Mouse (Mus musculus) heart, embryonic 14.5 days (tissue): ENCODE measurements around the gene Shisa8. TPM values are rescaled to one million over a fixed set of nuclear protein-coding genes. Genes with fewer than 3 reads are reported as not detected.

Experiments used
- ATAC-seq: fragments of 200-750 bp; cut with Nextera tagmentation; 2 replicates; pipeline ENCODE4 v1.8.0; 2017; ENCODE audit warnings: low read depth, moderate TSS enrichment; ENCODE audit not compliant: insufficient number of reproducible peaks, insufficient read depth, low FRiP score
- H3K27ac ChIP-seq, 2 experiments: fragments of 200-500 bp in 1 of 2; fragments of 300-500 bp in 1 of 2; sonication (generic) in 1 of 2; replicated peaks in 1 of 2; 2 replicates each; pipeline ENCODE4 v1.5.1; 2012 to 2014; ENCODE audit warnings: low read depth in 2 of 2, low read length in 2 of 2, control low read depth in 1 of 2, mild to moderate bottlenecking in 1 of 2, mixed read lengths in 1 of 2; ENCODE audit not compliant: control insufficient read depth in 1 of 2, insufficient read depth in 1 of 2
- H3K27me3 ChIP-seq: fragments of 300-500 bp; sonication (generic); 2 replicates; pipeline ENCODE4 v1.6.1; 2014; ENCODE audit warnings: mild to moderate bottlenecking, low read length, control low read depth; ENCODE audit not compliant: control insufficient read depth, insufficient read depth
- H3K36me3 ChIP-seq: fragments of 300-500 bp; sonication (generic); 2 replicates; pipeline ENCODE4 v1.6.1; 2014; ENCODE audit warnings: mild to moderate bottlenecking, control low read depth, low read length, mixed read lengths; ENCODE audit not compliant: control insufficient read depth, insufficient read depth
- H3K4me1 ChIP-seq, 2 experiments: fragments of 200-500 bp in 1 of 2; fragments of 300-500 bp in 1 of 2; sonication (generic) in 1 of 2; 2 replicates each; pipeline ENCODE4 v1.6.1; 2012 to 2014; ENCODE audit warnings: low read length in 2 of 2, control low read depth in 1 of 2, mixed read lengths in 1 of 2; ENCODE audit not compliant: control insufficient read depth in 2 of 2, insufficient read depth in 2 of 2
- H3K4me2 ChIP-seq: fragments of 300-500 bp; sonication (generic); 2 replicates; pipeline ENCODE4 v1.6.1; 2014; ENCODE audit warnings: mild to moderate bottlenecking, low read length
- H3K4me3 ChIP-seq, 2 experiments: fragments of 200-500 bp in 1 of 2; fragments of 300-500 bp in 1 of 2; sonication (generic) in 1 of 2; 2 replicates each; pipeline ENCODE4 v1.5.1; 2012 to 2014; ENCODE audit warnings: low read length in 2 of 2, mild to moderate bottlenecking in 2 of 2, control low read depth in 1 of 2, low read depth in 1 of 2, moderate library complexity in 1 of 2; ENCODE audit not compliant: control insufficient read depth in 1 of 2, insufficient read depth in 1 of 2
- H3K9ac ChIP-seq: fragments of 300-500 bp; sonication (generic); 2 replicates; pipeline ENCODE4 v1.6.1; 2014; ENCODE audit warnings: mild to moderate bottlenecking, low read length
- H3K9me3 ChIP-seq: fragments of 300-500 bp; sonication (generic); 2 replicates; pipeline ENCODE4 v1.6.1; 2016; ENCODE audit warnings: low read length, control low read depth; ENCODE audit not compliant: control insufficient read depth
- WGBS: fragments of 180-500 bp; shearing (Covaris S2); extraction: QIAGEN DNeasy Blood & Tissue Kit; methylation state at CpG from one replicate; pipeline ENCODE4 v1.1.7; 2014; 5-methylcytosine and 5-hydroxymethylcytosine counted together
- polyA plus RNA-seq: library from polyadenylated mRNA; unstranded; fragments of >200 nt; fragmentation: Nextera tagmentation; extraction: Ambion mirVana; gene quantifications from 2 replicates; pipeline ENCODE4 v1.2.1, GENCODE M21; 2014

Gene Shisa8
- polyA plus RNA-seq, 1 experiment from 2014 or later, result 0.42 TPM

GRCm38 (mm10) chr15:82231591-82232378 lies 19.2 kb upstream of the Shisa8 start:
- H3K9me3 ChIP-seq, result no peaks in the 10 kb centered on the region
- H3K9ac ChIP-seq, result no peak overlapping the region
- H3K4me3 ChIP-seq, result no peak overlapping the region
- no peak overlapping the region for H3K4me2 ChIP-seq
- 65% methylated on average over 11 of the region's 11 CpGs for WGBS
- ATAC-seq, result no peak
- H3K27me3 ChIP-seq, result no peaks in the 10 kb centered on the region
- H3K27ac ChIP-seq, result no peak overlapping the region
- H3K4me1 ChIP-seq, result peaks cover 3 to 9% of the 10 kb centered on the region in 2 experiments; a peak in 2 of 4 replicates
- H3K36me3 ChIP-seq, result peaks cover 7% of the 10 kb centered on the region

DNA sequence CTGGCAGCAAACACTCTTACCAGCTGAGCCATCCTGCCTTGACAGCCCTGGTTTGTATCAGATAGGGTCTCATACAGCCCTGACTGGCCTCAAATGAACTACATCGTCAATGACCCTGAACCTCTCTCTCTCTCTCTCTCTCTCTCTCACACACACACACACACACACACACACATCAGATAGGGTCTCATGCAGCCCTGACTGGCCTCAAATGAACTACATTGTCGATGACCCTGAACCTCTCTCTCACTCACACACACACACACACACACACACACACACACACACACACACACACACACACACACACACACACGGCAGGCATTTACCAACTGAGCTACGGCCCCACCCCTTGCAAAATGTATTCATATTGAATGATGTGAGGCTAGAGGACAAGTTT lies 18.5 kb upstream of the Shisa8 start:
- H3K4me2 ChIP-seq, result no peak overlapping the region
- H3K27ac ChIP-seq, result no peak overlapping the region
- H3K9me3 ChIP-seq, result no peaks in the 10 kb centered on the region
- H3K4me1 ChIP-seq, result peaks cover 3 to 9% of the 10 kb centered on the region in 2 experiments; a peak in 2 of 4 replicates
- H3K27me3 ChIP-seq, result peaks cover 2% of the 10 kb centered on the region; the same call in 1 of the 2 replicates
- 72% methylated on average over 4 of the region's 4 CpGs for WGBS
- no peak overlapping the region for H3K9ac ChIP-seq
- no peak for ATAC-seq
- peaks cover 7% of the 10 kb centered on the region for H3K36me3 ChIP-seq
- H3K4me3 ChIP-seq, result no peak overlapping the region

DNA sequence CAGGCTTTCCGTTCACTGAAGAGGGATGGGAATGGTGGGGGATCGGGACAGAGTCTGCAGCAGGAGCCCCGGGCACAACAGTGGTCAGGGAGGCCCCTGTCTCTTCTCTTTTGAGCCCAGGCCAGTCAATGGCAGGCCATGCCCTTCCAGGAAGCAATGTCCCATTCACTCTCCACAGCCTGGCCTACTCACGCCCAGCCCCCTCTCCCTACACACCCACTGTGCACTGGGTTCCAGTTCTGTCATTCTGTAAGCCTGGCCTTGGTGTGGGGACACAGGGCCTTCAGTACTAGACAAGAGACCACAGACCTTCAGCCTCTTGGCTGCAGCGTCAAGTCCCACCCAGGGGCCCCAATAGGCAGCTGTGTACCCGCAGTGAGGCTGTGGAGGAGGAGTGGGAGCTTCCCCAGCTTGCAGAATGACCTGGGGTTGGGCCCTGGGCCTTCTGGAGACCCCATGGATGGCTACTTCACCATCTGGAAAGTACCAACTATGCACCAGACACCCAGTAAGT lies 17.5 kb upstream of the Shisa8 start:
- H3K9me3 ChIP-seq, result no peaks in the 10 kb centered on the region
- no peak overlapping the region for H3K4me2 ChIP-seq
- H3K27me3 ChIP-seq, result peaks cover 11% of the 10 kb centered on the region
- 74% methylated on average over 6 of the region's 6 CpGs for WGBS
- no peak for ATAC-seq
- peaks cover 0 to 9% of the 10 kb centered on the region in 2 experiments; a peak in 2 of 4 replicates for H3K4me1 ChIP-seq
- no peak overlapping the region for H3K27ac ChIP-seq
- H3K36me3 ChIP-seq, result peaks cover 7% of the 10 kb centered on the region
- no peak overlapping the region for H3K4me3 ChIP-seq
- no peak overlapping the region for H3K9ac ChIP-seq

- Histone ChIP-seq H3K4me3 (no peak overlapping the region), H3K4me2 (no peak overlapping the region), H3K27me3 (peaks cover 17% of the 10 kb centered on the region), H3K27ac (no peak overlapping the region), H3K4me1 (peaks cover 0 to 9% of the 10 kb centered on the region in 2 experiments; a peak in 2 of 4 replicates), H3K36me3 (peaks cover 7% of the 10 kb centered on the region), H3K9me3 (no peaks in the 10 kb centered on the region), H3K9ac (peak overlapping the region; percentile 25; the same call in 1 of the 2 replicates)
- no peak for ATAC-seq
- 30% methylated on average over 11 of the region's 11 CpGs for WGBS
Observed at GRCm38 (mm10) chr15:82229542-82230045, 17.0 kb upstream of the Shisa8 start.

DNA sequence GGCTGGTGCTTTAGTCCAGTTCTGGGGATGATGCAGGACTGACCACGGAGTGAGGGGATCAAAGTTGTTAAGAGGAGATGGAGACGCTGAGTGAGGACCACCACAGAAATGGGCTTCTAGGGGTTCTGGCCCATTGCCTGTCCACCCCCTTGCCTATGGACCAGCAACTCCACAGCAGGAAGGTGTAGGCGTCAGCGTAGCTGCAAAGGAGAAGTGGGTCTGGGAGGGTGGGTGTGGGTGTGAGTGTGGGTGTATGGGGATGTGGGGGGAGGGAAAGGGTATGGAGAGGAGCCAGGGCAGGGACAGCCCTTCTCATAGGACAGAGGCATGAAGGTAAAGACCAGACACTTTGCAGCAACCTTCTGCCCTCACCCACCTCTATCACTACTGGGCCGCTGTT lies 13.2 kb upstream of the Shisa8 start:
- H3K27me3 ChIP-seq, result peaks cover 52% of the 10 kb centered on the region

DNA sequence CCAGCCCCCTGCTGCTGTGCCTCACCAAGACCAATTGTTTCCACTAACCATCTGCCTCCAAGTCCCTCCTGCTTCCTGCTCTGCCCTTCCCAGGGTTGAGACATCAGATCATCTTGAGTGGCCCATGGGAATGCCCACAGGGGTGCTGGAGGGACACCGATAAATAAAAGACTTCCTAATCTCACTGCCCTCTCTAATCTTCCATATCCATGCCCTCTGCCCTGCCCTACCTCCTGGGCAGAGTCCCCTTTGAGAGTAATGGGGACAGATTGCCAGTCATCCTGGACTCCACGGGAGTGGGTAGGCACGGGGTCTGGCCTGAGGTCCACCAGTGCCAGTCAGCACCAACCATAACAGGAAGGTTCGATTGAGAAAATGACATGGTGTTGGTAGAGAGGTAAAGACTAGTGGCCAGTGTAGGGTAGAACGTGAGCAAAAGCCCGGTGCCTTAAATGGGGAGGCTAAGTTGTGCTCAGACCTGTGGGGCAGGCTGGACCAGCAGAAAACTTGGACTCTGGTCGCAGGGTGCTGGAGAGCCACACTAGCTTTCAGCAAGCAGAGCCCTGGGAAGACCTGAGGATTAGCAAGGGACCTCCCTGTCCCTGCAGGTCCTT lies 12.1 kb upstream of the Shisa8 start:
- 27% methylated on average over 7 of the region's 7 CpGs for WGBS
- H3K27me3 ChIP-seq, result peaks cover 57% of the 10 kb centered on the region
- H3K4me1 ChIP-seq, result peaks cover 4 to 20% of the 10 kb centered on the region in 2 experiments; a peak in 3 of 4 replicates
- no peak overlapping the region for H3K27ac ChIP-seq
- peak overlapping the region; percentile 67 for H3K4me2 ChIP-seq
- ATAC-seq, result no peak
- H3K4me3 ChIP-seq, result peak overlapping the region in 1 of 2 experiments; percentile 40; a peak in 1 of 4 replicates
- no peaks in the 10 kb centered on the region for H3K9me3 ChIP-seq
- no peaks in the 10 kb centered on the region for H3K36me3 ChIP-seq
- H3K9ac ChIP-seq, result no peak overlapping the region

More for the DNA sequence above, 13.2 kb upstream of the Shisa8 start:
- H3K4me1 ChIP-seq, result peaks cover 4 to 24% of the 10 kb centered on the region in 2 experiments; a peak in 3 of 4 replicates
- 85% methylated on average over 5 of the region's 5 CpGs for WGBS
- ATAC-seq, result no peak
- no peak overlapping the region for H3K4me3 ChIP-seq
- H3K36me3 ChIP-seq, result no peaks in the 10 kb centered on the region
- no peak overlapping the region for H3K27ac ChIP-seq
- no peak overlapping the region for H3K4me2 ChIP-seq
- no peak overlapping the region for H3K9ac ChIP-seq
- no peaks in the 10 kb centered on the region for H3K9me3 ChIP-seq
